Mouse (Mus musculus) urinary bladder, postnatal 14 days (tissue): ENCODE measurements around the gene Slc4a1.
"Not testable (repeated sequence)": the region's sequence is repeated elsewhere in the genome, so short reads cannot be mapped to it uniquely, and the experiment has no call there.

Experiments
- DNase-seq: peaks from one replicate; pipeline ENCODE4 v3.0.0; 2021; ENCODE audit warnings: low spot score

Slc4a1 gene

GRCm38 (mm10) chr11:102366103-102366502 lies at the start of gene Slc4a1:
Gene Slc4a1 (minus strand): TSS chr11:102366203.
- DNase-seq = not testable (repeated sequence)

- no peak for DNase-seq
These were observed 49.2 kb upstream of the Slc4a1 start for GRCm38 (mm10) chr11:102415034-102415802.

- no peak for DNase-seq
These were observed 47.1 kb upstream of the Slc4a1 start for GRCm38 (mm10) chr11:102413059-102413458.

- peak; percentile 95 for DNase-seq
These were observed 45.7 kb upstream of the Slc4a1 start for GRCm38 (mm10) chr11:102411704-102412103.

GRCm38 (mm10) chr11:102411061-102411460 lies 45.1 kb upstream of the Slc4a1 start:
- no peak for DNase-seq

- DNase-seq = not testable (repeated sequence)
These were observed 44.3 kb upstream of the Slc4a1 start for GRCm38 (mm10) chr11:102410345-102410744.

- DNase-seq = no peak
These were observed 43.9 kb upstream of the Slc4a1 start for GRCm38 (mm10) chr11:102409795-102410330.

GRCm38 (mm10) chr11:102408888-102409794 lies 43.1 kb upstream of the Slc4a1 start:
- DNase-seq = no peak

GRCm38 (mm10) chr11:102408344-102408876 lies 42.4 kb upstream of the Slc4a1 start:
- peak; percentile 98 for DNase-seq

GRCm38 (mm10) chr11:102407834-102408215 lies 41.8 kb upstream of the Slc4a1 start, which contains the start of gene Slc25a39:
Gene Slc25a39 (minus strand): TSS chr11:102407946.
- no peak for DNase-seq

GRCm38 (mm10) chr11:102406900-102407833 lies 41.2 kb upstream of the Slc4a1 start:
- DNase-seq = peak; percentile 93

- no peak for DNase-seq
These were observed 40.4 kb upstream of the Slc4a1 start for GRCm38 (mm10) chr11:102406401-102406800.

GRCm38 (mm10) chr11:102405544-102406285 lies 39.7 kb upstream of the Slc4a1 start:
- DNase-seq = no peak

GRCm38 (mm10) chr11:102404161-102405010 lies 38.4 kb upstream of the Slc4a1 start:
- no peak for DNase-seq

GRCm38 (mm10) chr11:102403657-102404056 lies 37.7 kb upstream of the Slc4a1 start:
- no peak for DNase-seq

GRCm38 (mm10) chr11:102401898-102402500 lies 36.0 kb upstream of the Slc4a1 start:
- DNase-seq = no peak

- no peak for DNase-seq
These were observed 34.6 kb upstream of the Slc4a1 start for GRCm38 (mm10) chr11:102400513-102401084.

GRCm38 (mm10) chr11:102399610-102400072 lies 33.6 kb upstream of the Slc4a1 start:
- no peak for DNase-seq

GRCm38 (mm10) chr11:102399107-102399506 lies 33.1 kb upstream of the Slc4a1 start:
- DNase-seq = no peak
